Mouse (Mus musculus): ENCODE measurements around the gene Myo15. TPM values are rescaled to one million over a fixed set of nuclear protein-coding genes. Genes with fewer than 3 reads are reported as not detected.
A peak's percentile ranks its signal among the peaks of the same experiment; 100 is the strongest.
"Not testable (repeated sequence)": the region's sequence is repeated elsewhere in the genome, so short reads cannot be mapped to it uniquely, and the experiment has no call there.

Myo15 gene
- polyA plus RNA-seq, 1 experiment from 2014 or later = 0.04 TPM

- ATAC-seq (peak; percentile 57), DNase-seq (ENCODE audit: low read depth, low spot score) (no peak)
- no peaks in the 10 kb centered on the region for H3K27me3 ChIP-seq
- POLR2A ChIA-PET = no interaction called here
- in situ Hi-C loops (cut with MboI; ENCODE audit: low pct_unique_long_range_greater_than_20kb) = no loop called here
- CTCF ChIA-PET = interaction anchor here (0.6 kb wide), 1 partner anchor 14 kb away, joined by 3 read pairs; no protein-coding TSS in a partner anchor
- no peak for TF ChIP-seq CTCF (IDR thresholded peaks at IDR 0.05)
These were observed 76.3 kb downstream of the Myo15 start for GRCm38 (mm10) chr11:60545433-60545832.

GRCm38 (mm10) chr11:60548112-60548511 is 79.0 kb downstream of the Myo15 start:
- no peak for TF ChIP-seq CTCF (IDR thresholded peaks at IDR 0.05)
- no peak for DNase-seq (ENCODE audit: low read depth, low spot score)
- CTCF ChIA-PET = interaction anchor here (1.3 to 1.5 kb wide), 2 partner anchors 10 to 12 kb away, joined by 4 to 5 read pairs; partner anchors contain the start of gene Alkbh5
- POLR2A ChIA-PET = no interaction called here
- in situ Hi-C loops (cut with MboI; ENCODE audit: low pct_unique_long_range_greater_than_20kb) = no loop called here
- no peaks in the 10 kb centered on the region for H3K27me3 ChIP-seq
- ATAC-seq = no peak

- in situ Hi-C loops (cut with MboI; ENCODE audit: low pct_unique_long_range_greater_than_20kb) = no loop called here
- H3K27me3 ChIP-seq = no peaks in the 10 kb centered on the region
- POLR2A ChIA-PET = no interaction called here
- TF ChIP-seq CTCF (IDR thresholded peaks at IDR 0.05) = no peak
- DNase-seq (ENCODE audit: low read depth, low spot score) = no peak
- no peak for ATAC-seq
- CTCF ChIA-PET = no interaction called here
These were observed 84.0 kb downstream of the Myo15 start for GRCm38 (mm10) chr11:60553091-60553490.

GRCm38 (mm10) chr11:60557675-60558074 is 88.5 kb downstream of the Myo15 start:
- no peak for ATAC-seq
- in situ Hi-C loops (cut with MboI; ENCODE audit: low pct_unique_long_range_greater_than_20kb) = no loop called here
- ChIA-PET CTCF (interaction anchor here (1.3 kb wide), 1 partner anchor 9 kb away, joined by 5 read pairs; no protein-coding TSS in a partner anchor), POLR2A (no interaction called here)
- TF ChIP-seq CTCF (IDR thresholded peaks at IDR 0.05) = no peak
- H3K27me3 ChIP-seq = no peaks in the 10 kb centered on the region
- DNase-seq (ENCODE audit: low read depth, low spot score) = no peak

GRCm38 (mm10) chr11:60559342-60559741 is 90.2 kb downstream of the Myo15 start:
- DNase-seq (ENCODE audit: low read depth, low spot score) (no peak), ATAC-seq (no peak)
- CTCF ChIA-PET = interaction anchor here (0.7 to 1.2 kb wide), 2 partner anchors 13 to 14 kb away, joined by 3 read pairs; no protein-coding TSS in a partner anchor
- peak; percentile 91 for TF ChIP-seq CTCF (IDR thresholded peaks at IDR 0.05)
- POLR2A ChIA-PET = interaction anchor here (1.4 kb wide), 1 partner anchor 21 kb away, joined by 3 read pairs; no protein-coding TSS in a partner anchor
- in situ Hi-C loops (cut with MboI; ENCODE audit: low pct_unique_long_range_greater_than_20kb) = no loop called here
- H3K27me3 ChIP-seq = no peaks in the 10 kb centered on the region

GRCm38 (mm10) chr11:60574006-60574405 is 104.9 kb downstream of the Myo15 start:
- not testable (repeated sequence) for ATAC-seq

More at GRCm38 (mm10) chr11:60574006-60574405, 104.9 kb downstream of the Myo15 start:
- CTCF ChIA-PET; in situ Hi-C loops (cut with MboI; ENCODE audit: low pct_unique_long_range_greater_than_20kb); POLR2A ChIA-PET; H3K27me3 ChIP-seq; DNase-seq (ENCODE audit: low read depth, low spot score): not testable (repeated sequence)

Other genes starting within 250 kb of the Myo15 start
- gene Srebf1, start 246.8 kb upstream of the Myo15 start, polyA plus RNA-seq (2021) = 65.4 TPM
- gene Tom1l2, start 116.4 kb upstream of the Myo15 start, polyA plus RNA-seq (2021) = 55.5 TPM
- 3.1 TPM for gene Drc3, start 116.0 kb upstream of the Myo15 start, polyA plus RNA-seq (2021)
- gene Gid4, start 52.2 kb upstream of the Myo15 start, polyA plus RNA-seq (2021) = 18.6 TPM
- 39.5 TPM for gene Atpaf2, start 50.9 kb upstream of the Myo15 start, polyA plus RNA-seq (2021)
- gene Drg2, start 14.7 kb upstream of the Myo15 start, polyA plus RNA-seq (2021) = 69.7 TPM
- gene Alkbh5, start 67.0 kb downstream of the Myo15 start, polyA plus RNA-seq (2021) = 76.8 TPM
- gene Llgl1, start 230.4 kb downstream of the Myo15 start, polyA plus RNA-seq (2021) = 54.0 TPM

All from Patski (cell line).